Mouse (Mus musculus) megakaryocyte-erythroid progenitor cell, adult 5-6 weeks (primary cell): ENCODE measurements around the gene Ppp1r27. TPM values are rescaled to one million over a fixed set of nuclear protein-coding genes. Genes with fewer than 3 reads are reported as not detected.
"Not testable (repeated sequence)": the region's sequence is repeated elsewhere in the genome, so short reads cannot be mapped to it uniquely, and the experiment has no call there.

Experiments
- ATAC-seq: replicated peaks from 2 replicates; pipeline ENCODE4 v1.8.0; 2016; ENCODE audit warnings: mild to moderate bottlenecking, inconsistent platforms; ENCODE audit not compliant: severe bottlenecking, poor library complexity, low FRiP score, low TSS enrichment
- total RNA-seq, 2 experiments: library from RNA; stranded (forward) in 1 of 2; stranded (reverse) in 1 of 2; fragments of 200-1000, 215-1000 nt in 1 of 2; fragments of >200 nt in 1 of 2; fragmentation: Nextera tagmentation in 1 of 2; gene quantifications; 2 replicates each; pipeline ENCODE4 v1.2.3; 2014 to 2017

Gene Ppp1r27
- total RNA-seq, 2 experiments from 2014 or later = not detected

GRCm38 (mm10) chr11:120520967-120521540 is 29.9 kb downstream of the Ppp1r27 start:
- 0 out of 2 replicates have a peak, but pooled peaks have one; percentile 16 for ATAC-seq

- no peak for ATAC-seq
These were observed 30.4 kb downstream of the Ppp1r27 start for GRCm38 (mm10) chr11:120520498-120520897.

- no peak for ATAC-seq
These were observed 31.2 kb downstream of the Ppp1r27 start for GRCm38 (mm10) chr11:120519738-120520137.

- ATAC-seq = peak; percentile 34; the same call in 1 of the 2 replicates
These were observed 32.4 kb downstream of the Ppp1r27 start for GRCm38 (mm10) chr11:120518558-120518957.

- no peak for ATAC-seq
These were observed 32.9 kb downstream of the Ppp1r27 start for GRCm38 (mm10) chr11:120518027-120518426.

GRCm38 (mm10) chr11:120517147-120517546 is 33.8 kb downstream of the Ppp1r27 start:
- ATAC-seq = no peak

- peak; percentile 50 for ATAC-seq
These were observed 35.3 kb downstream of the Ppp1r27 start for GRCm38 (mm10) chr11:120515611-120516010.

GRCm38 (mm10) chr11:120514262-120514661 is 36.7 kb downstream of the Ppp1r27 start:
- not testable (repeated sequence) for ATAC-seq

GRCm38 (mm10) chr11:120512790-120513453 is 38.0 kb downstream of the Ppp1r27 start:
- no peak for ATAC-seq

GRCm38 (mm10) chr11:120510375-120511030 is 40.4 kb downstream of the Ppp1r27 start:
- ATAC-seq = peak; percentile 80

- ATAC-seq = no peak
These were observed 41.0 kb downstream of the Ppp1r27 start for GRCm38 (mm10) chr11:120509940-120510339.

- no peak for ATAC-seq
These were observed 42.6 kb downstream of the Ppp1r27 start for GRCm38 (mm10) chr11:120508290-120508870.

GRCm38 (mm10) chr11:120507611-120508289 is 43.2 kb downstream of the Ppp1r27 start:
- ATAC-seq = no peak

- ATAC-seq = no peak
These were observed 44.0 kb downstream of the Ppp1r27 start for GRCm38 (mm10) chr11:120506899-120507298.

GRCm38 (mm10) chr11:120505661-120506060 is 45.3 kb downstream of the Ppp1r27 start:
- no peak for ATAC-seq

- no peak for ATAC-seq
These were observed 49.2 kb downstream of the Ppp1r27 start for GRCm38 (mm10) chr11:120501701-120502100.

GRCm38 (mm10) chr11:120501018-120501417 is 49.9 kb downstream of the Ppp1r27 start:
- no peak for ATAC-seq

GRCm38 (mm10) chr11:120500357-120500756 is 50.6 kb downstream of the Ppp1r27 start:
- 0 out of 2 replicates have a peak, but pooled peaks have one; percentile 25 for ATAC-seq
